Comparison of ENCODE assay signal across 8 mouse cellular contexts in genomic region chr2:154604156-154604555, GRCm38 (mm10). TPM values are rescaled to one million over a fixed set of nuclear protein-coding genes. Genes with fewer than 3 reads are reported as not detected.
DNase-seq lines count a peak whose midpoint lies in the region; ATAC-seq and TF ChIP-seq lines count a peak whose summit lies in the region.

No protein-coding gene starts in this region.

- no peak for ATAC-seq in hindbrain, embryonic 13.5 days (ENCODE audit: low FRiP score)
- no peak for ATAC-seq in midbrain, embryonic 12.5 days (ENCODE audit: low FRiP score, low read depth)

- H3K27ac ChIP-seq in heart, adult 2 months, result peak overlapping the region; percentile 50
- H3K27ac ChIP-seq in MEL (ENCODE audit: control insufficient read depth, low read depth, low read length), result peak overlapping the region; percentile 64
- no peak overlapping the region for H3K27ac ChIP-seq in hindbrain, embryonic 13.5 days
- no peak overlapping the region for H3K27ac ChIP-seq in midbrain, embryonic 12.5 days (replicated peaks)

- no peaks in the 10 kb centered on the region for H3K27me3 ChIP-seq in heart, adult 2 months (ENCODE audit: control insufficient read depth, insufficient read depth, low read length)
- H3K27me3 ChIP-seq in MEL (ENCODE audit: control insufficient read depth in 1 of 2, insufficient read depth in 2 of 2, low read length in 2 of 2), result no peaks in the 10 kb centered on the region
- 0 out of 2 replicates have a peak, but pooled peaks cover 2% of the 10 kb centered on the region for H3K27me3 ChIP-seq in hindbrain, embryonic 13.5 days
- peaks cover 5% of the 10 kb centered on the region for H3K27me3 ChIP-seq in midbrain, embryonic 12.5 days

- no peak for TF ChIP-seq POLR2A in heart, adult 2 months (IDR thresholded peaks at IDR 0.05; ENCODE audit: insufficient read depth, low read depth, low read length)
- TF ChIP-seq POLR2A in MEL (IDR thresholded peaks at IDR 0.05; ENCODE audit: control insufficient read depth in 1 of 2, insufficient read depth in 1 of 2, low read depth in 1 of 2, low read length in 2 of 2, poor library complexity in 1 of 2), result no peak

- H3K79me2 ChIP-seq in heart, adult 2 months (replicated peaks; ENCODE audit: control insufficient read depth, insufficient read depth, low read length), result no peaks in the 10 kb centered on the region
- peaks cover 1% of the 10 kb centered on the region; the same call in 1 of the 2 replicates for H3K79me2 ChIP-seq in MEL (ENCODE audit: control insufficient read depth, insufficient read depth, low read length, poor library complexity)

- peak overlapping the region; percentile 48 for H3K9ac ChIP-seq in heart, adult 2 months (ENCODE audit: low read depth, low read length)
- H3K9ac ChIP-seq in MEL (ENCODE audit: control insufficient read depth, low read depth, low read length, poor library complexity, severe bottlenecking), result peak overlapping the region; percentile 65
- H3K9ac ChIP-seq in hindbrain, embryonic 13.5 days, result no peak overlapping the region
- no peak overlapping the region for H3K9ac ChIP-seq in midbrain, embryonic 12.5 days (replicated peaks)

- peak overlapping the region; percentile 67 for H3K4me2 ChIP-seq in hindbrain, embryonic 13.5 days
- peak overlapping the region; percentile 66 for H3K4me2 ChIP-seq in midbrain, embryonic 12.5 days (replicated peaks)

- H3K36me3 ChIP-seq in heart, adult 2 months (ENCODE audit: control insufficient read depth, insufficient read depth, low read length), result no peaks in the 10 kb centered on the region
- peaks cover 0 to 8% of the 10 kb centered on the region in 2 experiments; a peak in 2 of 4 replicates for H3K36me3 ChIP-seq in MEL (ENCODE audit: control insufficient read depth in 1 of 2, insufficient read depth in 2 of 2, low read length in 2 of 2)
- no peaks in the 10 kb centered on the region for H3K36me3 ChIP-seq in hindbrain, embryonic 13.5 days
- H3K36me3 ChIP-seq in midbrain, embryonic 12.5 days, result no peaks in the 10 kb centered on the region

- TF ChIP-seq EP300 in heart, adult 2 months (IDR thresholded peaks at IDR 0.05; ENCODE audit: insufficient read depth, low read depth, low read length), result no peak
- TF ChIP-seq EP300 in MEL (IDR thresholded peaks at IDR 0.05; ENCODE audit: low read depth in 1 of 2, low read length in 2 of 2), result no peak

- no peak for TF ChIP-seq CTCF in heart, adult 2 months (IDR thresholded peaks at IDR 0.05)
- no peak for TF ChIP-seq CTCF in MEL (IDR thresholded peaks at IDR 0.05 in 2 of 3, conservative IDR thresholded peaks at IDR 0.05 in 1 of 3; ENCODE audit: control insufficient read depth in 1 of 3, insufficient read depth in 1 of 3, low read depth in 2 of 3, low read length in 3 of 3, poor library complexity in 1 of 3, severe bottlenecking in 1 of 3)

- intact Hi-C loops in heart, adult 2 months (cut with DNase I), result no loop called here
- intact Hi-C loops in heart, postnatal 10 days (cut with DNase I), result no loop called here

- TF ChIP-seq RAD21 in MEL (IDR thresholded peaks at IDR 0.05; ENCODE audit: low read depth, low read length), result no peak

- DNase-seq in heart, adult 2 months, result no peak
- no peak for DNase-seq in heart, postnatal 10 days
- no peak for DNase-seq in MEL (ENCODE audit: low read depth, low spot score)
- DNase-seq in adrenal gland, adult 8-10 months, result no peak
- no peak for DNase-seq in cerebellum, adult 11-12 months
- no peak for DNase-seq in adrenal gland, adult 18-20 months (ENCODE audit: low spot score in 2 of 2)

- no peaks in the 10 kb centered on the region for H3K9me3 ChIP-seq in MEL (replicated peaks; ENCODE audit: insufficient read depth, low read length)
- no peaks in the 10 kb centered on the region for H3K9me3 ChIP-seq in hindbrain, embryonic 13.5 days
- H3K9me3 ChIP-seq in midbrain, embryonic 12.5 days, result no peaks in the 10 kb centered on the region

- H3K4me1 ChIP-seq in heart, adult 2 months (ENCODE audit: control insufficient read depth, insufficient read depth, low read length), result peaks cover 2% of the 10 kb centered on the region
- H3K4me1 ChIP-seq in MEL (ENCODE audit: control insufficient read depth in 1 of 2, insufficient read depth in 2 of 2, low read length in 2 of 2), result peaks cover 4 to 10% of the 10 kb centered on the region in 2 experiments; a peak in 3 of 4 replicates
- H3K4me1 ChIP-seq in hindbrain, embryonic 13.5 days (replicated peaks), result peaks cover 14% of the 10 kb centered on the region
- peaks cover 11% of the 10 kb centered on the region for H3K4me1 ChIP-seq in midbrain, embryonic 12.5 days

- 24% methylated on average over 7 of the region's 7 CpGs for WGBS in heart, adult 2 months
- 51% methylated on average over 7 of the region's 7 CpGs for WGBS in hindbrain, embryonic 13.5 days
- 45% methylated on average over 7 of the region's 7 CpGs for WGBS in midbrain, embryonic 12.5 days

- H3K4me3 ChIP-seq in heart, adult 2 months, result peak overlapping the region; percentile 97
- H3K4me3 ChIP-seq in MEL (ENCODE audit: control insufficient read depth in 1 of 2, insufficient read depth in 1 of 2, low read depth in 2 of 2, low read length in 2 of 2), result peak overlapping the region; percentile 65 to 68
- H3K4me3 ChIP-seq in hindbrain, embryonic 13.5 days, result peak overlapping the region; percentile 29
- H3K4me3 ChIP-seq in midbrain, embryonic 12.5 days, result peak overlapping the region; percentile 66

TF ChIP-seq in MEL, 35 proteins besides CTCF, POLR2A, EP300 and RAD21:
- no peak for TF ChIP-seq NRF1 (IDR thresholded peaks at IDR 0.05; ENCODE audit: insufficient read depth, low read depth, low read length, poor library complexity, severe bottlenecking)
- no peak for TF ChIP-seq TCF12 (IDR thresholded peaks at IDR 0.05; ENCODE audit: low read depth, low read length)
- no peak for TF ChIP-seq ZKSCAN1 (IDR thresholded peaks at IDR 0.05; ENCODE audit: low read depth, low read length)
- TF ChIP-seq USF1 (IDR thresholded peaks at IDR 0.05; ENCODE audit: low read depth, low read length), result no peak

RNA-seq across cellular contexts. Expression of gene Pxmp4, which starts 0.6 kb away (rescaled TPM):
- 10 to 100 TPM; 20.9 to 21.5 TPM for total RNA-seq in heart, adult 2 months (2021)
- polyA plus RNA-seq in heart, adult 2 months (2012; rRNA removed), result 47.2 and 49.9 TPM in 2 replicates
- total RNA-seq in heart, postnatal 10 days (2021), result 10 to 100 TPM; 25.7 to 26.8 TPM
- total RNA-seq in MEL (2012; rRNA removed), result 5.9 and 6.8 TPM in 2 replicates
- polyA plus RNA-seq in MEL (2012; ENCODE audit: insufficient read depth in 1 of 2, insufficient read length in 2 of 2, low read depth in 1 of 2, low replicate concordance in 2 of 2, missing spikeins in 1 of 2), result 10 to 100 TPM in 1 of 2 experiments, not detected in 1; 12.2 TPM
- 14.2 and 16.8 TPM in 2 replicates for polyA plus RNA-seq in hindbrain, embryonic 13.5 days (2015; fragmentation: Nextera tagmentation; extraction: Ambion mirVana)
- polyA plus RNA-seq in midbrain, embryonic 12.5 days (2016; fragmentation: Nextera tagmentation; extraction: Ambion mirVana), result 9.4 and 13.8 TPM in 2 replicates
- 10 to 100 TPM; 28.8 to 36.5 (median 32.1) TPM for total RNA-seq in adrenal gland, adult 8-10 months (2022)
- 10 to 100 TPM; 30.1 to 33.9 TPM for total RNA-seq in adrenal gland, adult 18-20 months (2021)

RNA-seq across cellular contexts. Expression of gene Zfp341, which starts 8.9 kb away (rescaled TPM):
- total RNA-seq in heart, adult 2 months (2021), result 1 to 10 TPM; 2.7 to 3.1 TPM
- 4.0 and 4.9 TPM in 2 replicates for polyA plus RNA-seq in heart, adult 2 months (2012; rRNA removed)
- 1 to 10 TPM; 2.2 to 2.9 TPM for total RNA-seq in heart, postnatal 10 days (2021)
- 2.0 TPM in 2 replicates for total RNA-seq in MEL (2012; rRNA removed)
- polyA plus RNA-seq in MEL (2012; ENCODE audit: insufficient read depth in 1 of 2, insufficient read length in 2 of 2, low read depth in 1 of 2, low replicate concordance in 2 of 2, missing spikeins in 1 of 2), result 1 to 10 TPM in 1 of 2 experiments, not detected in 1; 6.3 TPM
- 1.9 and 2.3 TPM in 2 replicates for polyA plus RNA-seq in hindbrain, embryonic 13.5 days (2015; fragmentation: Nextera tagmentation; extraction: Ambion mirVana)
- 1.4 and 1.5 TPM in 2 replicates for polyA plus RNA-seq in midbrain, embryonic 12.5 days (2016; fragmentation: Nextera tagmentation; extraction: Ambion mirVana)
- total RNA-seq in adrenal gland, adult 8-10 months (2022), result 1 to 10 TPM; 2.9 to 4.4 (median 4.0) TPM
- 1 to 10 TPM; 3.8 TPM for total RNA-seq in adrenal gland, adult 18-20 months (2021)

RNA-seq across cellular contexts. Expression of gene 4930519P11Rik, which starts 9.1 kb away (rescaled TPM):
- not detected for total RNA-seq in heart, adult 2 months (2021)
- 0.57 TPM in 1 of 2 replicates, not detected in the other for polyA plus RNA-seq in heart, adult 2 months (2012; rRNA removed)
- not detected for total RNA-seq in heart, postnatal 10 days (2021)
- total RNA-seq in MEL (2012; rRNA removed), result not detected in 2 replicates
- polyA plus RNA-seq in MEL (2012; ENCODE audit: insufficient read depth in 1 of 2, insufficient read length in 2 of 2, low read depth in 1 of 2, low replicate concordance in 2 of 2, missing spikeins in 1 of 2), result under 1 TPM in 1 of 2 experiments, not detected in 1; 0.22 TPM
- 0.51 TPM in 1 of 2 replicates, not detected in the other for polyA plus RNA-seq in hindbrain, embryonic 13.5 days (2015; fragmentation: Nextera tagmentation; extraction: Ambion mirVana)
- polyA plus RNA-seq in midbrain, embryonic 12.5 days (2016; fragmentation: Nextera tagmentation; extraction: Ambion mirVana), result 0.54 and 0.69 TPM in 2 replicates
- 1 to 10 TPM in 1 of 4 experiments, not detected in 3; 1.4 TPM for total RNA-seq in adrenal gland, adult 8-10 months (2022)
- total RNA-seq in adrenal gland, adult 18-20 months (2021), result not detected

RNA-seq across cellular contexts. Expression of gene E2f1, which starts 34.5 kb away (rescaled TPM):
- total RNA-seq in heart, adult 2 months (2021), result under 1 TPM; 0.39 to 0.70 TPM
- polyA plus RNA-seq in heart, adult 2 months (2012; rRNA removed), result 1.1 and 1.2 TPM in 2 replicates
- 10 to 100 TPM; 10.2 to 10.4 TPM for total RNA-seq in heart, postnatal 10 days (2021)
- total RNA-seq in MEL (2012; rRNA removed), result 14.8 and 17.4 TPM in 2 replicates
- 10 to 100 TPM in 1 of 2 experiments, not detected in 1; 41.6 TPM for polyA plus RNA-seq in MEL (2012; ENCODE audit: insufficient read depth in 1 of 2, insufficient read length in 2 of 2, low read depth in 1 of 2, low replicate concordance in 2 of 2, missing spikeins in 1 of 2)
- 8.9 and 9.1 TPM in 2 replicates for polyA plus RNA-seq in hindbrain, embryonic 13.5 days (2015; fragmentation: Nextera tagmentation; extraction: Ambion mirVana)
- polyA plus RNA-seq in midbrain, embryonic 12.5 days (2016; fragmentation: Nextera tagmentation; extraction: Ambion mirVana), result 36.0 and 41.1 TPM in 2 replicates
- 10 to 100 TPM in 3 of 4 experiments, 1 to 10 TPM in 1; 9.9 to 12.9 (median 12.0) TPM for total RNA-seq in adrenal gland, adult 8-10 months (2022)
- total RNA-seq in adrenal gland, adult 18-20 months (2021), result 1 to 10 TPM; 7.5 to 8.9 TPM

RNA-seq across cellular contexts. Expression of gene Necab3, which starts 45.5 kb away (rescaled TPM):
- total RNA-seq in heart, adult 2 months (2021), result under 1 TPM; 0.20 to 0.23 TPM
- polyA plus RNA-seq in heart, adult 2 months (2012; rRNA removed), result 0.90 and 1.7 TPM in 2 replicates
- total RNA-seq in heart, postnatal 10 days (2021), result 1 to 10 TPM; 1.3 to 1.8 TPM
- total RNA-seq in MEL (2012; rRNA removed), result 3.8 and 4.0 TPM in 2 replicates
- polyA plus RNA-seq in MEL (2012; ENCODE audit: insufficient read depth in 1 of 2, insufficient read length in 2 of 2, low read depth in 1 of 2, low replicate concordance in 2 of 2, missing spikeins in 1 of 2), result 10 to 100 TPM in 1 of 2 experiments, not detected in 1; 12.1 TPM
- 14.8 and 15.6 TPM in 2 replicates for polyA plus RNA-seq in hindbrain, embryonic 13.5 days (2015; fragmentation: Nextera tagmentation; extraction: Ambion mirVana)
- 11.9 and 12.3 TPM in 2 replicates for polyA plus RNA-seq in midbrain, embryonic 12.5 days (2016; fragmentation: Nextera tagmentation; extraction: Ambion mirVana)
- total RNA-seq in adrenal gland, adult 8-10 months (2022), result 1 to 10 TPM in 3 of 4 experiments, under 1 TPM in 1; 0.41 to 3.1 (median 2.6) TPM
- 1 to 10 TPM in 1 of 2 experiments, under 1 TPM in 1; 0.86 to 1.6 TPM for total RNA-seq in adrenal gland, adult 18-20 months (2021)

Comparison
In these comparisons a context has a peak if more than half of its experiments do, and no peak if none do; other contexts are left out.
1. H3K27ac ChIP-seq: peak in heart, adult 2 months (single experiment) and MEL (single experiment); none in hindbrain, embryonic 13.5 days (single experiment) and midbrain, embryonic 12.5 days (single experiment).
2. H3K4me3 ChIP-seq: peak in every context shown above with its lines; median percentile 97 in heart, adult 2 months; 66 in MEL; 66 in midbrain, embryonic 12.5 days; 29 in hindbrain, embryonic 13.5 days.
3. H3K9ac ChIP-seq: peak in heart, adult 2 months (single experiment) and MEL (single experiment); none in hindbrain, embryonic 13.5 days (single experiment) and midbrain, embryonic 12.5 days (single experiment).